Mouse (Mus musculus) skeletal muscle tissue, postnatal 0 days (tissue): Measurements from ENCODE around the gene Mia2. TPM values are rescaled to one million over a fixed set of nuclear protein-coding genes. Genes with fewer than 3 reads are reported as not detected.

Source experiments
- microRNA-seq, 2 experiments: library from miRNA; unstranded; fragments of <30 nt; microRNA quantifications; one replicate each; pipeline ENCODE4; 2016
- polyA plus RNA-seq: library from polyadenylated mRNA; unstranded; fragments of >200 nt; fragmentation: Nextera tagmentation; extraction: Ambion mirVana; gene quantifications from 2 replicates; pipeline ENCODE4 v1.2.1, GENCODE M21; 2015

Mia2 gene
- 44.3 and 51.2 TPM in 2 replicates for polyA plus RNA-seq

DNA sequence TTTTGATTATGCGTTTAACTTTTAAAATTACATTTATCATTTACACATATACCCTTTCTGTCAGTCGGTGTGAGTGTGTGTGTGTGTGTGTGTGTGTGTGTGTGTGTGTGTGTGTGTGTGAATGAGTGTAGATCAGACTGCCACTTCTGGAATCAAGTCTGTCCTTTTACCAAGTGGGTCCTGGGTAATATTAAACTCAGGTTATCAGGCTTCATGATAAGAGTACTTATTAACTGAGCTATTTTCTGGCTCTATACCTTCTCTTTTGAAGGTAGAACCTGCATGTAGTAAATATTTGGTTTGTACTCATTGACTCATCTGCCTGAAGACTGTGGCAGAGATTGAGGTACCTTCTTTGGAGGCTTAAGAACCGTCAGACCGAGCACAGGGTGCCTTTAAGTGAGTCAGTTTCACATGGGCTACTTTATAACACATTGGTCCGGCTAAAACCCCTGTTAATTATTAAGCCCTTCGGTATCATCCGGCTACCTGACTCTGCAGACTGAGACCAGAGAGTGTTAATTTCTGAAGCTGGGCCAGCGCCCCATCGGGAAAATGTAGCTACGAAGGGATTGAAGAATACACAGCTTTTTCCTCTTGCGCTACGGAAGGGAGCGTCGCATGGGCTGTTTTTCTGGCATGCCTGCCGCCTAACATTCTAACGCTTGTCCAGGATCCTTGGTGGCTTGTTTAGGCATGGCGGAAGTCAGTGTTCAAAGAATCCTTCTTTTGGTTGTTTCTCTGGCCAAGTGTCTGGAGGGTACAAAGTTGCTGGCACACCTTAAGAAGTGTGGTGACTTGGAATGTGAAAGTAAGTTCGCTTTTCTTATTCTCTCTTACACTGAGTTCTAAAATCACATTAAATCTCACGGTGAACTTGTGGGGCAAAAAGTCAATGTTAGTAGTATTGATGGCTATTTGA lies at the start of gene Mia2:
Gene Mia2 (plus strand): TSS at position 696 of the 922 bp plus-strand sequence.

DNA sequence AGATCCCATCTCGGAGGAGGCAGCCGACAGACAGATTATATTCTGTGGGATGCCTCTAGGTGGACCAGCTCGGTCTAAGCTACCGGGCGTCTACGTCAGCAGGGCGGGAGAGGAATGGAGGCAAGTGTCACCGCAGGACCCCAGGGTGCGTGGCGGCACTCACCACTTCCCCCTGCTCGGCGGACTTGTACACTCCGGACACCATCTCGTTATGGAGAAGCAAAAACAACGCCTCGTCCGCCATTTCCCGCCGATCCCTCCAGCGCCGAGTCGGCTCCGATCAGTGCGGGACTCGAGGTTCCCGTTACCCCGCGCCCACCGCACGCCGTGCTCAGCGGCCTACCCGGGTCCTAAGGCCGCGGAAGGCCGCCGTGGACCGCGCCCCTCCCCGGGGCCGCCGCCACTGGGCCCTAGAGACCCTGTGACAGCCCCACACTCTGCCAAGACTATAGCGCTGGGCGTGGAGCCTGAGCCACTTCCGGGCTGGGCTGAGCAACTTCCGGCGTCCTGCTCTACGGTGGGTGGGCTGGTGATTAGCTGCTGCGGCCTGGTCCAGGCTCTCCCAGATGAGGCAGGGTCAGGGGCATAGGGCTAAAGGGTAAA lies 34.5 kb upstream of the Mia2 start, which contains the start of gene Trappc6b:
Gene Trappc6b (minus strand): TSS at position 480 of the 603 bp plus-strand sequence.

GRCm38 (mm10) chr12:59066448-59067077 lies 29.0 kb upstream of the Mia2 start, which contains the start of gene Pnn:
Gene Pnn (plus strand): TSS chr12:59066884.

DNA sequence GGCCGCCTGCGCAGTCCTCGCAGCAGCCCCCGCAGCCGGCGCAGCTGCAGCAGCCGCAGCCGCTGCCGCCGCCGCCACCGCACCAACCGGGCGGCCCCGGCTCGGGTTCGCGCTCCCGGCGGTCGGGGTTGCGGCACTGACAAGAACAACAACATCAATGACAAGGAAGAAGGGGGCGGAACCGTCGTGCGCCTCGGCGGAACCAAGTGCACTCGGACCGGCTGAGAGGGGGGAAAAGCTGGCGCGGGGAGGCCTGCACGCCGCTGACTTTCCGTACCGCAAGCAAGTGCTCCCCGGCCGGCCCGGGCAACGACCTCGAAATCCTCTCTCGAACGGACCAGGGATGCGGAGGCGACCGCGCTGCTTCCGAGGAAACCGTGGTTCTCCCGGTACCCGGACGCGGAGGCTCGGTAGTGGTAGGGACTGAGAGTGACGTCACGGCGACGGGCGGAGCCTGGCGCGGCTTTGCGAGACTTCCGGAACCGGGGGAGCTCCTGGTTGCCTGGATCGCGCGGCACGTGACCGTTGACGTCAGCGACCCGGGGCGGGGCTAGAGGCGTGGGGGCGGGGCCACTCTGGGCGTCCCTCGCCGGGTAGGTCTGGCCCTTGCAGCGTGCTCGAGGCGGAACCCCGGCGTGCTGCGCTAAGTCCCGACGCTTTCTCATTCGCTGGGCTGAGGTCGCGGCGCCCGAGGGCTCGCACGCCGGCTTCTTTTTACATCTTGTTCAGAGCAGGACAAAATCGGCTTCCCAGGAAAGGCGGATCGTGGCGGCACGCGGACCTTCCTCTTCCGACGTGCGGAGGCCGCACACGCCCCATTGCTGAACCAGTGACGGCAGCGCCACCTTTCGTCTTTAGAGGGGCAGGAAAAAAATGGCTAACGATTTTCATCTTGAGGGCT lies 124.0 kb downstream of the Mia2 start, which contains the start of gene Fbxo33:
Gene Fbxo33 (minus strand): TSS at position 401 of the 901 bp plus-strand sequence.

Small RNAs within 50 kb of the gene (microRNA-seq; reads per million reads assigned to microRNA genes)
- gene Gm27284, result 0 reads per million in 2 experiments

Other genes with a start within 250 kb of the Mia2 start
- 51.7 and 54.4 TPM in 2 replicates for gene Sec23a, start 83.8 kb upstream of the Mia2 start, polyA plus RNA-seq
- gene Gemin2, start 82.4 kb upstream of the Mia2 start, polyA plus RNA-seq, result 10.9 and 13.7 TPM in 2 replicates
- 69.5 and 76.0 TPM in 2 replicates for gene Trappc6b, start 34.3 kb upstream of the Mia2 start, polyA plus RNA-seq
- 33.5 and 37.0 TPM in 2 replicates for gene Pnn, start 28.9 kb upstream of the Mia2 start, polyA plus RNA-seq
- gene Fbxo33, start 123.9 kb downstream of the Mia2 start, polyA plus RNA-seq, result 2.8 and 4.4 TPM in 2 replicates